Mouse (Mus musculus) adipocyte (in vitro differentiated cells): ENCODE results near the gene Oprm1.
A peak's percentile ranks its signal among the peaks of the same experiment; 100 is the strongest.
"Not testable (repeated sequence)": the region's sequence is repeated elsewhere in the genome, so short reads cannot be mapped to it uniquely, and the experiment has no call there.

Experiments used
- DNase-seq: peaks from one replicate; pipeline ENCODE4 v3.0.0-alpha.2; 2016; ENCODE audit warnings: low spot score

Oprm1 gene

DNA sequence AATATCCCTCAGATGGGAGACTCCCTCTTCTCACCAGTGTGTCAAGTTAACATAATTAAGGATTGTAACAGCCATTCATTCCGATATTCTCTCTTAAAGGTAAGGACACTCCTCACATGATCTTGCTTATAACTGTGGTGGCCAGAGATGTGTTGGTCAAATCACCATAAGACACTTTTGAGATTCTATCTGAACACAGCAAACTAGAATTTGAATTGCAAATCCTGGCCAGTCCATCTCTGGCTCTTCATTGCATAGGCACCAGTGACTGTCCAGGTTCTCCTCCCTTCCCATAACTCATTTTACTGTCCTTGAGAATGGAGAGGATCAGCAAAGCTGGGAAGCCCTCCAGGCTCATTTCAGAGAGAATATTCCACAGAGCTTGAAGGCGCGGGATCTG is at the start of gene Oprm1:
Gene Oprm1, plus strand, starts transcription at position 301 of the 400 bp plus-strand sequence.
- no peak for DNase-seq

GRCm38 (mm10) chr10:6717181-6717948 is 40.9 kb upstream of the Oprm1 start:
- no peak for DNase-seq

DNA sequence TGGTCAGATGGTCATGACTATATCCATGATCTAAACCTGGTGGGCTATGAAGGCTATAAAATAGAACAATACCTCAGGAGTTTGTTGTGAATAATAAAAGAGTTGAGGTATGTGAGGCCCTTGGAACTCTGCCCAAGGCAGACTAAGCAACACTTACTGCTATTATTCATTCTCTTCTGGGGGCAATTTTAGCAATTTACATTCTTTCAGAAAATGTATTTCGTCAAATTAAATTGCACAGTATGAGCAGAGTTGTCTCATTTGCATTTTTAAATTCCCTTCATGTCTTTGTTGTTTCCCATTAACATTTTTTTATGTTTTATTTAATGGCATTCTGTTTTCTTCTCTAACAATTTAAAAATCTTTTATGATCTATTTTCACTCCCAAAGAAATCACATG is 34.5 kb upstream of the Oprm1 start:
- DNase-seq = no peak

DNA sequence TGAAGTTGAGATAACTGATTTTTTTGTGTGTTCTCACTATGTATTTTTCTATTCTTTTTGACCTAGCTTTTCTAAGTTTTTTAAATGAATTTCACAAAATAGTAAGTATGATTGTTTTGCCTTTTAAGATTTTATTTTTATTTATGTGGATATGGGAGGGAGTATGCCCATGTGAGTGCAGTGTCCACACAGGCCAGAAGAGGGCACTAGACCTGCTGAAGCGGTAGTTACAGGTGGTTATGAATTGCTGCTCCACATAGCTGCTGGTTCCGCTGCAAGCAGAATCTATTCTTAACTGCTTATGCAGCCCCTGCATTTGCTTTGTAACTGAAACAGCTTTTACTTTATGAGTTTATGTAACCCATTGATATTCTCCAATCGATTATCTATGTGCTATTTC is 29.8 kb upstream of the Oprm1 start:
- no peak for DNase-seq

GRCm38 (mm10) chr10:6753375-6753774 is 4.9 kb upstream of the Oprm1 start:
- no peak for DNase-seq

DNA sequence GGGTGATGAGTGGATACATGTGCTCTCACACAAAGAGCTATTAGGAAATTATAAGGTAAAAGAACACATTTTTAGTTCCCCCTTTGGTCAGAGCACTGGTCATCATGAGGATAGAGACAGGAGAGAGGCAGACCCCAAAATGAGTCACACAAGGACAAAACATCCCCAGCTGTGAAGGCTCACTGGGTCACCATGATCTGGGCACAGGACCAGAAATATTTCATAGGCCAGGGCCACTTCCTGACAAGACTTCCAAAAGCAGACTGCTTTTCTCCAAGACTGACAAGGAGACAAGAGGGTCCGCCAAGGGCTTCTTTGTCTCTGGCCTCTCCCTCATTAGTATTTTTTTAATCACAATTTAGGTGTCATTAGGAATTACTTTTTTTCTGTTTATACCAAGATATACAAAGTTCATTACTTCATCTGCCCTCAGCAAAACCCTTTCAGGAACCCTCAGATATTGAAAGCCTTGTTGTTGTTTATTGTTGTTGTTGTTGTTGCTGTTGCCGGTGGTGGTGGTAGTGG is 3.0 kb downstream of the Oprm1 start, which contains the start of gene Gm10945:
Gene Gm10945, minus strand, starts transcription at position 475 of the 525 bp plus-strand sequence.
- no peak for DNase-seq

DNA sequence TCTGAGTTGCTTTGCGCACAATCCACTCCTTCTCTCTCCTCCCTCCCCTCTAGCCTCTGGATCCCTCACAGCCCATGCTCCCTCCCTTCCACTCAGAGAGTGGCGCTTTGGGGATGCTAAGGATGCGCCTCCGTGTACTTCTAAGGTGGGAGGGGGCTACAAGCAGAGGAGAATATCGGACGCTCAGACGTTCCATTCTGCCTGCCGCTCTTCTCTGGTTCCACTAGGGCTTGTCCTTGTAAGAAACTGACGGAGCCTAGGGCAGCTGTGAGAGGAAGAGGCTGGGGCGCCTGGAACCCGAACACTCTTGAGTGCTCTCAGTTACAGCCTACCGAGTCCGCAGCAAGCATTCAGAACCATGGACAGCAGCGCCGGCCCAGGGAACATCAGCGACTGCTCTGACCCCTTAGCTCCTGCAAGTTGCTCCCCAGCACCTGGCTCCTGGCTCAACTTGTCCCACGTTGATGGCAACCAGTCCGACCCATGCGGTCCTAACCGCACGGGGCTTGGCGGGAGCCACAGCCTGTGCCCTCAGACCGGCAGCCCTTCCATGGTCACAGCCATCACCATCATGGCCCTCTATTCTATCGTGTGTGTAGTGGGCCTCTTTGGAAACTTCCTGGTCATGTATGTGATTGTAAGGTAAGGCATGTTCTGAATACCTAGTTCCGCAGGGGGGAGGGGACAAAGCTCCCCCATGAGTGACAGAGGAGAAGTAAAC is 30.4 kb downstream of the Oprm1 start:
- DNase-seq = no peak

DNA sequence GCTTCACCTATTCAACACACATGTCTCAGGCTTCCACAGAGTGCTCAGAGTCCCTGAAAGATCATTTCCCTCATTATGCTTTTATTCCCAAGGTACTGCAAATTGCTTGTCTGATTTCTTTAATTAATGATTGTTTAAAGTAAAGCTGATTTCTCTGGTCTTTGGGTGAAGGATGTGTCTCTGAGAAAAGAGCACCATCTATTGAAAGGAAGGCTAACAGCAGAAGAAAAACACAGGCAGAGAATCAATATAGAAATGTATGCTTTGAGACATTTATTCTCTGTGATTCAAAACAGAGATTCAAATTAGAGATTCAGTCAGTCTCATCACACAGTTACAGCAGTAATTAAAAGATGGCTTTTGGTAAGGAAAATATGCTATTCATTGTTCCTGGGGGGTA is 31.9 kb downstream of the Oprm1 start:
- DNase-seq = no peak

DNA sequence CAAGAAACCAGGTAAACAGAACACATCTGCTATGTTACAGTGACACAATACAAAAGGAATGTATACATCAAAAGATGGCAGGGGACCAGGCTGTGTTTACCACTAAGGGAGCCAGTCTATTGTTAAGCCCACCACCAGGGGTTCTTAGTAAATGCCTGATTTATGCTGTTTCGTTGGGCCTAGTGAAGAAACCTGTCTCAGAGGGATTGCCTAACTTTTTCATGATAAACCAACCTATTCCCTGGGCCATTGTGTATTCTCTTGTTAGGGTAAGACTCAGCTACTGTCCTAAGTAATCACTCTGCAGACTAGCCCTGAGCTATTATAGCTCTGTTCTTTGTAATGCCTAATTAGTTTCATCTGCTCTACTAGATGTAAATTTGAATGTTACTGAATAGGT is 62.3 kb downstream of the Oprm1 start:
- DNase-seq = no peak

- DNase-seq = no peak
Measured at GRCm38 (mm10) chr10:6842225-6842624, 83.9 kb downstream of the Oprm1 start.

DNA sequence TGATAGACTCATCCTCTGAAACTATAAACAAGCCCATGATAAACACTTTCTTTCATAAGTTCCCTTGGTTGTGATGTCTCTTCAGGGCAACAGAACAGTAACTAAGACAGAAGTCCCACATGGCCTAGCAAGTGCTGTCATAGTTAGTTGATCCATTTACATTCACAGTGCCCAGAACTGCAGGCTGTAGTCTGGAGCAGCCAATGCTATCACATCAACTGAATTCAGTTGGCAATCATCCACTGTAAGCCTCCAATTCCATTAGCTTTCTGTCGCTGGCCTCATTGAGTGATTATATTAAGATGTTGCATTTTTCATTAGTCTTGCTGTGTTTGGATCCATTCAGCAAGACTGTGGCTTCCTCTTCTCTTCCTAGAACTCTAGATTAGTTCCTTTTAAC is 88.0 kb downstream of the Oprm1 start:
- no peak for DNase-seq

- DNase-seq = no peak
Measured at GRCm38 (mm10) chr10:6848162-6848754, 90.0 kb downstream of the Oprm1 start.

DNA sequence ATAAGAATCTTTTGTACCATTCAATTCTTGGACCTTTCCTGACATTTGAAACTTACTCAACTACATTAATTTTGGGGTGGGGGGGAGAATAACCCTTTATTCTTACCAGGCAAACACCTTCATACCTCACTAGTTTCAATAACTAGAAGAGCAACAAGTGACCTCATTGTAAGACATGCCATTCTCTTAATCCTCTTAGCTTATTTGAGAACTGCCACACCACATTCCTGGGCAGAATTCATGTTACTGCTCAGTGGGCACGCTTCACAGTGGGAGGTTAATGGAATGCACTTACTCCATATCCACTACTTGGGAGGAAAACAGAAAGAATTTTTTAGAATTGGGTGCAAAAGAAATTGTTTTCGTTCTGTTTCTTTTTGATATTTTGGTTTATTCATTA is 90.5 kb downstream of the Oprm1 start:
- DNase-seq = no peak

GRCm38 (mm10) chr10:6855812-6856211 is 97.5 kb downstream of the Oprm1 start:
- DNase-seq = no peak

GRCm38 (mm10) chr10:6871418-6872072 is 113.2 kb downstream of the Oprm1 start:
- no peak for DNase-seq

- DNase-seq = no peak
Measured at GRCm38 (mm10) chr10:6873917-6874316, 115.6 kb downstream of the Oprm1 start.

GRCm38 (mm10) chr10:6878276-6878881 is 120.1 kb downstream of the Oprm1 start:
- no peak for DNase-seq

- not testable (repeated sequence) for DNase-seq
Measured at GRCm38 (mm10) chr10:6882041-6882440, 123.7 kb downstream of the Oprm1 start.

DNA sequence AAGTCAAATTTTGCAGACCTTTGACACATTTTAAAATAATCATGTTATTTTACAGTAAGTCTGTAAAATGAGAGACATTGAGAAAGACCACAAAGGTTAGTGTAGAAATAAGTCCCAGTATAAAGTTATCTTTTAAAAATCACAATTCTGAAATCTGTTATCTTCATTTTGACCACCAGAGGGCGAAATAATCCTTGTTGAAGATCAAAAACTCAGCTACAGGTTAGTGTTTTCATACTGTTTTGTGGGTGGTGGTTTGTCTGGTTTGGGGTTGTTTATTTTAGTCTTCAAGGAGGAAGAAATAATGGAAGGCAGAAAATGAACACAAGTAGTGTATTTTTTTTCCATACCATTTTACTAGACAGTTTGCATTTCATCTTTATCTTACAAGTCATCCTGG is 127.2 kb downstream of the Oprm1 start:
- peak; percentile 62 for DNase-seq

GRCm38 (mm10) chr10:6889640-6890245 is 131.4 kb downstream of the Oprm1 start:
- peak; percentile 12 for DNase-seq

DNA sequence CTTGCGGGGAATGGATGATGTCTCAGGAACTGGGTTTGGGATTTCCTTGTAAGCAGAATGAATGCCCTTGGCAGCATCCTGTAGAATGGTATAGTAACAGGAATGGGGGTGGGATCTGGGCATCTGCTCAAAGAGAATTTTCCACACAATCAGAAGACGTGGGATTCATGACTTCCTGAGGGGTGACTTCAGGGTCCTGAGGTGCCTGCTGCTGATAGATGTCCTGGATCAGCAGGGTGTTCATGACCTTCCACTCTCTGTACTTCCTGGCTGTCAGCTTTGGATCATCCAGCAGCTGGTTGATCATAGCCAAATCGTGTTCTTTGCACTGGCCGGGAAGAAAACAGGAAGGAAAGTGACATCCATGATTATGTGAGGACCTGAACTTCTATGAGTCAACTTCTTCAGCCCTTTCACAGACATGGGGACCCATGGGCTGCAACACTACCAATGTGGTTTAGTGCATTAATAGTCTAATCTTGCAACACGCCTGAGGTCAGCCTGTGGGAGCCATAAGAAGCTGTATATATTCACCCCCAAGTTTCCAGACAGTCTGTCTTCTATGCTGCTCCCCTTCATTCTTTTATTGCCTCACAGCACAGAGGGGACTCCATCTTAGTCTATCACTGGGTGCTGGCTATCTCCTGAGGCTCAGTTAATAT is 132.2 kb downstream of the Oprm1 start:
- DNase-seq = no peak
